Mouse (Mus musculus) ovary, adult 2 months (tissue): ENCODE data around the gene Tssk1. TPM values are rescaled to one million over a fixed set of nuclear protein-coding genes. Genes with fewer than 3 reads are reported as not detected.

Experiments used
- polyA plus RNA-seq: library from polyadenylated mRNA; depleted of rRNA; stranded (reverse); fragments of >200 nt; gene quantifications from 2 replicates; pipeline ENCODE4 v1.2.3, GENCODE M21; 2012; rRNA removed

Gene Tssk1
- 0.12 TPM in 1 of 2 replicates, not detected in the other for polyA plus RNA-seq

DNA sequence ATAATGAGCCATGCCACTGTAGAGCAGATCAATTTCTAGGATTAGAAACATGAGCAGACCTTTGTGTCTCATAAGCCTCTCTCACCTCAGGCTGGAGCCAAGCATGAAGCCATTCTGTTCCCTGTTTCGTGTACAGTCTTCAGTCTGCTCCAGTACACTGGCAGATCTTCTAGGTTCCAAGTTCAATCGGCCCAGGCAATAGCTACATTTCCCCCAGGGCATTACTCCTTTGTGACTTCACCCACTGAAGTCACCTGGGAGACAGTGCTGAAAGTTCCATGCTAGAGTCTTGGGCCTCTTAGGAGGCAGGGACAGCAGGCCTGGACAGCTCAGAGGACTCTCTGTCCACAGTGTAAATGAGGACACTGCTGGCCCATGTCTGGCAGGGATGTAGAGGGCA is at the start of gene Tssk1:
Gene Tssk1, plus strand, starts transcription at position 301 of the 400 bp plus-strand sequence.

DNA sequence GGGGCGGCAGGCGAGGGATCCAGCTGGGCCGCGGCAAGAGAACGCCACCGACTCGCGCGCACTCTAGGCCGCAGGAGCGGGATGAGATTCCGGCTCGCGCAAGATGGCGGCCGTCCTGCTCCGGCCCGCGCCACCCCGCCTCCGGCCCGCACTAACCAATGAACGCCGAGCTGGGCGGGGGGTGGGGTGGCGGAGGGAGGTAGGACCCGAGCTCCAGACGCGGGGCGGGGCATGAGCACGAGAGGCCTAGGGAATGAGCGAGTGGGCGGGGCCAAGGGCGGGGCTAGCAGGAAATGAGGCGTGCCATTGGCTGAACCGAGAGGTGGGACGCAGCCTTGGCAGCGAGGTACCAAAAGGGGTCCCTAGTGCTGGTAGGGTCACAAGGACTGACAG is 2.5 kb upstream of the Tssk1 start, which contains the start of gene Gm20518:
Gene Gm20518, minus strand, starts transcription at position 105 of the 393 bp plus-strand sequence.

DNA sequence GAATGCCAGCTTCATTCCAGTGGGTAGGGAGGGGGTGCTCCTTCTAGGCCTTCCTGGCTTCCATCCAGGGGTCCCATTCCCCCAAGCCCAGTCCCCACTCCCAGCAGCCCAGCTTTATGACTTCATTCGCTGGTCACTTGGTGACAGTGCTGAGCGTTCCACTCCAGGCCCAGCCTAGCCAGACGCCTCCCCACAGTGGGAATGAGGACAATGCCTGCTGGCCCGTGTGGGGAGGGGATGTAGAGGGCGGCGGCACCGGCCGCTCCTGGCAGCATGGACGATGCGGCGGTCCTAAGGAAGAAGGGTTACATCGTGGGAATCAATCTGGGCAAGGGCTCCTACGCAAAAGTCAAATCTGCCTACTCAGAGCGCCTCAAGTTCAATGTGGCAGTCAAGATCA is 4.4 kb downstream of the Tssk1 start, which contains the start of the genes Dgcr2 and Tssk2:
Gene Dgcr2, minus strand, starts transcription at position 101 of the 400 bp plus-strand sequence.
Gene Tssk2, plus strand, starts transcription at position 176 of the 400 bp plus-strand sequence.

DNA sequence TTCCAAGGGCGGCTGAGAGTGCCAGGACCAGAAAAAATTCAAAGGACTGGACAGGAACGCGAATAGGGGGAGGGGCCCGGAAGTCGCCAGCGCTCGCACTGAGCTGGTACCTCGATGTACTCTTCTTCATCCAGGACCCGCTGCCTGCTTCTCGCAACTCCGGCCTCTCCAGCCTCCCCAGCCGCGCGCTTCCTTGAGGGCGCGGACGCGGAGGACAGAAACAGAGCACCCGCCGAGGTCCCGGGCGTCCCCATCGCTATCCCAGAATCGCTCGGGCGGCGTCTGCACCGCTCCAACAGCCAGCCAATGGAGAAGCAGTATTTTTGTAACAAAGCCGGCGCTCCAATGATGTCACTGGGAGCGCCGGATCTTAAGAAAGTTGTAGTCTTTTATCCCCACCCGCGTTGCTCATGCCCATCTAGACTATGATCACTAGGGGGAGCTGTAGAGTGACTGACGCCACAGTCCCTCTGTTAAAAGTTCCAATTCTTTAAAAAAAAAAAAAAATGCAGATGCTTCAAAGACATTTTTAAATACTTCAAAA is 17.1 kb downstream of the Tssk1 start, which contains the start of gene Ess2:
Gene Ess2, minus strand, starts transcription at position 297 of the 544 bp plus-strand sequence.

DNA sequence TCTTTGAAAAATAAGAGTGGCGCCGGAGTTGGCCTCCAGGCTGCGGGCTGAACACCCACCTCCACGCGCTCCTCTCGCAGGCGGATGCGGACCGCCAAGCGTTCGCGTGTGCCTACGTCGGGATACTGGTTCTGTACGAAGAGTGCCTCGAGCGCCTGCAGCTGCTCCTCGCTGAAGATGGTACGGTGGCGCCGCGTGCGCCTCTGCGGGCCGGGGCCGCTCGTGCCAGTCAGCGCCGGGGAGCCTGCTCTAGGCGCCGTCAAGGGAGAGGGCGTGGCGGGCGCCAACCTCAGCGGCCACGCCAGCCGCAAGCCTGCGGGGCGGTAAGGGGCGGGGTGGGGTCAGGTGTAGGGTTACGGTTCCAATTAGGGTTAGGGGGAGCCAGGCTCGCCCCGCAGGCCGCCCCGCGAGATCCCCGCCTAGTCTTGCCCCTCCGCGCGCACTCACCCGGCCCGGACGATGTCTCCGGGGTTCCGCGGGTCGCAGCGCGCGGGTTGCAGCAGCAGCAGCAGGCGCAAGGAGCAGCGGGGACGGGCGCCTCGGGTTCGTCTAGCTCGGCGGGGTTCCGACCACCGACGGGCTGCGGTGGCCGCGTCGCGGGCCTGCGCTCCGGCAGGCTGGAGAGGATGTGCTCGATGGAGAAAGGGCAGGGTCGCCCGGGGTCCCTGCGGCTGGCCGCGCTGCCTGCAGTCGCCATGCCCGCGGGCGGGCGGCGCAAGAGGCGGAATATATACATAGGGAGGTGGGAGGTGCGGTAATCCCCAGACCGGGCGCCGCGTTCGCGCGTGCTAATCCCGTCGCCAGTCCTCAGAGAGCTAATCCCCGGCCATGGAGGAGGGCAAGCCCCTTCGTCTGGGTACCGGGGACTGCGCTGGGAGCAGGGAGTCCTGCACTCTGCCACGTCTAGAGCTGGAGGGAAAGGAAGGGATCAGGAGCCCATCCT is 20.6 kb downstream of the Tssk1 start, which contains the start of gene Gsc2:
Gene Gsc2, minus strand, starts transcription at position 753 of the 943 bp plus-strand sequence.

DNA sequence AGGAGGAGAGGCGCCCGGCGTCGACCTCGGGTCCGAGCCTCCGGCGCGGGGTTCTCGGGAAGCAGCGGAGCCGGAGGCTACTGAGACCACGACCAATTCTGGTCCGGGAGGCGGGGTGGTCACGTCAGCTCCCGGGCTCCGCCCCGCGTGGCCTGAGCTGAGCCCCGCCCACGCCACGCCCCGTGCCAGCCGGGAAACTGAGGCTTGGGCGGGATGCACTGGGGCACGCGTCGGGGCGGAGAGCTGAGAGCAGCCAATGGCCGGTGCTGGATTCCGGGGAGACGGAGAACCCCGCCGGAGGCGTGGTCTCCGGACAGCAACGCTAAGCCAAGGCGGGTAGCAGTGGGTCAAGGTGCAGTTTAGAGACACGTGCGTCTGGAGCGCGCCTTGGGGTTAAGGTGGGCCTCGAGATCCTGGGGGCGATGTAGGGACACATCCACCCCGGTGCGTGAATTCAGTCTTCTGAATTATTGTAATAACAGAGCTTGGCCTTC is 34.1 kb downstream of the Tssk1 start, which contains the start of gene Slc25a1:
Gene Slc25a1, minus strand, starts transcription at position 133 of the 494 bp plus-strand sequence.

Other genes starting within 250 kb of the Tssk1 start
- gene Ccdc74a, start 247.8 kb upstream of the Tssk1 start, polyA plus RNA-seq = 9.6 and 11.7 TPM in 2 replicates
- gene Med15, start 161.3 kb upstream of the Tssk1 start, polyA plus RNA-seq = 112 and 197 TPM in 2 replicates
- 148 and 167 TPM in 2 replicates for gene Klhl22, start 134.6 kb upstream of the Tssk1 start, polyA plus RNA-seq
- 189 and 286 TPM in 2 replicates for gene Scarf2, start 96.9 kb upstream of the Tssk1 start, polyA plus RNA-seq
- gene B830017H08Rik, start 61.1 kb upstream of the Tssk1 start, polyA plus RNA-seq = 1.6 and 2.9 TPM in 2 replicates
- 7.8 and 10.4 TPM in 2 replicates for gene Car15, start 55.9 kb upstream of the Tssk1 start, polyA plus RNA-seq
- gene Gm20518, start 2.6 kb upstream of the Tssk1 start, polyA plus RNA-seq = 1.9 and 2.4 TPM in 2 replicates
- gene Dgcr2, start 4.3 kb downstream of the Tssk1 start, polyA plus RNA-seq = 236 and 311 TPM in 2 replicates
- gene Tssk2, start 4.4 kb downstream of the Tssk1 start, polyA plus RNA-seq = not detected in 2 replicates
- 26.4 and 34.9 TPM in 2 replicates for gene Ess2, start 17.1 kb downstream of the Tssk1 start, polyA plus RNA-seq
- gene Gsc2, start 20.8 kb downstream of the Tssk1 start, polyA plus RNA-seq = 0.32 TPM in 1 of 2 replicates, not detected in the other
- 223 and 245 TPM in 2 replicates for gene Slc25a1, start 34.0 kb downstream of the Tssk1 start, polyA plus RNA-seq
- gene Vpreb2, start 86.2 kb downstream of the Tssk1 start, polyA plus RNA-seq = not detected in 2 replicates
- gene Dgcr6, start 158.6 kb downstream of the Tssk1 start, polyA plus RNA-seq = 118 and 150 TPM in 2 replicates
- 32.9 and 50.5 TPM in 2 replicates for gene Prodh, start 196.0 kb downstream of the Tssk1 start, polyA plus RNA-seq
- gene Rtn4r, start 233.4 kb downstream of the Tssk1 start, polyA plus RNA-seq = 8.3 and 8.8 TPM in 2 replicates